Mouse (Mus musculus) kidney, postnatal 0 days (tissue): ENCODE measurements at regions not wholly inside any gene's neighbourhood (a gene's known extent, or its start where the extent isn't known, plus 50 kb on each side); places are given as distances from the start of the nearest gene placed in this dataset.

ENCODE experiments used
- ATAC-seq: fragments of 200-750 bp; cut with Nextera tagmentation; replicated peaks from 2 replicates; pipeline ENCODE4 v1.8.0; 2017; ENCODE audit warnings: low read depth, moderate number of reproducible peaks, moderate TSS enrichment, moderate library complexity; ENCODE audit not compliant: low FRiP score
- DNase-seq: peaks from one replicate; pipeline ENCODE4 v3.0.0-alpha.2; 2016; ENCODE audit warnings: low spot score
- H3K27ac ChIP-seq: fragments of 300-500 bp; sonication (generic); 2 replicates; pipeline ENCODE4 v1.5.1; 2014; ENCODE audit warnings: mild to moderate bottlenecking
- H3K27me3 ChIP-seq: fragments of 300-500 bp; sonication (generic); 2 replicates; pipeline ENCODE4 v1.6.1; 2014; ENCODE audit warnings: low read length, mixed read lengths; ENCODE audit not compliant: insufficient read depth
- H3K36me3 ChIP-seq: fragments of 300-500 bp; sonication (generic); 2 replicates; pipeline ENCODE4 v1.6.1; 2014; ENCODE audit warnings: low read length, mixed read lengths; ENCODE audit not compliant: insufficient read depth
- H3K4me1 ChIP-seq: fragments of 300-500 bp; sonication (generic); replicated peaks from 2 replicates; pipeline ENCODE4 v1.6.1; 2014; ENCODE audit warnings: antibody characterized with exemption, low read length, mixed read lengths; ENCODE audit not compliant: insufficient read depth
- H3K4me2 ChIP-seq: fragments of 300-500 bp; sonication (generic); 2 replicates; pipeline ENCODE4 v1.6.1; 2014; ENCODE audit warnings: mild to moderate bottlenecking, low read length, moderate library complexity, mixed read lengths
- H3K4me3 ChIP-seq: fragments of 300-500 bp; sonication (generic); replicated peaks from 2 replicates; pipeline ENCODE4 v1.5.1; 2014; ENCODE audit warnings: low read depth, low read length
- H3K9ac ChIP-seq: fragments of 300-500 bp; sonication (generic); 2 replicates; pipeline ENCODE4 v1.6.1; 2014; ENCODE audit warnings: low read depth, low read length
- H3K9me3 ChIP-seq: fragments of 300-500 bp; sonication (generic); replicated peaks from 2 replicates; pipeline ENCODE4 v1.6.1; 2016; ENCODE audit warnings: low read length, inconsistent platforms, mixed read lengths
- CTCF ChIP-seq: IDR thresholded peaks from 2 replicates; pipeline ENCODE4 v1.5.1; 2016; ENCODE audit warnings: antibody characterized with exemption, low read depth, mild to moderate bottlenecking, moderate library complexity
- WGBS: fragments of 180-500 bp; shearing (Covaris S2); extraction: QIAGEN DNeasy Blood & Tissue Kit; methylation state at CpG from one replicate; pipeline ENCODE4 v1.1.7; 2014; 5-methylcytosine and 5-hydroxymethylcytosine counted together

DNA sequence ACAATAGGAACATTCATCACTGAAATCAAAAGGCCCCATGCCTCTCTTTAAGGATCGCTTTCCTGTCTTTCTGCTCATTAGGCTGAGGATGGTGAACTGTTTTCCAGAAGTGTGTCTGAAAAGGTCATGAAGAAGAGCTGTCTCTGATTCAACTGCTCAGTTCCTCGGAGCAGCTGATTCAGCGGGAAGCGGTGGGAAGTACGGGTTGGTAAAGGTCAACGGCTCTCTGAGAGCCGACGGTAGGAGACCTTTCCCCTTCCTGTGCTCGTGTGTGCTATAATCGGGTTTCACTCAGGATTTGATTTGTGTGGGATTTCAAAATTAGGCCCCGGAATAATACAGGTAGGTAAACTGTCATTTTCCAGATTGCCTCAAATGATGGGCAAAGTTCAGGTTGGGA lies 210.5 kb downstream of the Kcnrg start:
- Histone ChIP-seq H3K4me2 (no peak overlapping the region), H3K9ac (no peak overlapping the region), H3K4me3 (no peak overlapping the region), H3K27me3 (no peaks in the 10 kb centered on the region), H3K27ac (no peak overlapping the region), H3K4me1 (no peaks in the 10 kb centered on the region), H3K9me3 (no peaks in the 10 kb centered on the region), H3K36me3 (no peaks in the 10 kb centered on the region)
- WGBS: 22% methylated on average over 11 of the region's 11 CpGs
- no peak for TF ChIP-seq CTCF
- ATAC-seq (no peak), DNase-seq (peak; percentile 48)

GRCm38 (mm10) chr14:61818365-61818764 lies 211.1 kb downstream of the Kcnrg start:
- H3K27me3 ChIP-seq: no peaks in the 10 kb centered on the region
- no peaks in the 10 kb centered on the region for H3K9me3 ChIP-seq
- TF ChIP-seq CTCF: no peak
- no peak overlapping the region for H3K4me3 ChIP-seq
- DNase-seq: no peak
- WGBS: 88% methylated on average over 2 of the region's 2 CpGs
- no peak overlapping the region for H3K27ac ChIP-seq
- H3K4me1 ChIP-seq: no peaks in the 10 kb centered on the region
- ATAC-seq: no peak
- no peak overlapping the region for H3K9ac ChIP-seq
- H3K4me2 ChIP-seq: no peak overlapping the region
- H3K36me3 ChIP-seq: no peaks in the 10 kb centered on the region

DNA sequence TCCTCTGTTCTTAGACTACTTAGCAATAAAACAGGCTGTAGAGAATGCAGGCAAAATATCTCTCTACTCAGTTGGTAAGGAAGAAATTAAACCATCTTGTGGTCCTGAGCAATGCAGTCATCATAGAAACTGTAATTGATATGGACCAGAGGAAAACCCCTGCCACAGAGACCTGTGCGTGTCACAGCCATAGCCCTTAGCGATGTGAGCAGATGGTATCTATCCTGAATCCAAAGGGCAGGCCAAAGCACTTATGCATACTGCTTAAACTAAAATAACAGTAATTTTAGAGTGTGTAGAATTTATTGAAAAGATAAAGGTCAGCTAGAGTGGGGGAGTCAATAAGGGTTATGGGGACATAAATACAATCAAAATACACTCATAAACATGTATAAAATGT lies 212.0 kb downstream of the Kcnrg start:
- H3K4me3 ChIP-seq: no peak overlapping the region
- H3K4me2 ChIP-seq: no peak overlapping the region
- ATAC-seq: no peak
- 37% methylated on average over 2 of the region's 2 CpGs for WGBS
- H3K27ac ChIP-seq: no peak overlapping the region
- H3K4me1 ChIP-seq: no peaks in the 10 kb centered on the region
- no peaks in the 10 kb centered on the region for H3K9me3 ChIP-seq
- no peak for TF ChIP-seq CTCF
- DNase-seq: peak; percentile 32
- H3K9ac ChIP-seq: no peak overlapping the region
- H3K36me3 ChIP-seq: no peaks in the 10 kb centered on the region
- no peaks in the 10 kb centered on the region for H3K27me3 ChIP-seq

DNA sequence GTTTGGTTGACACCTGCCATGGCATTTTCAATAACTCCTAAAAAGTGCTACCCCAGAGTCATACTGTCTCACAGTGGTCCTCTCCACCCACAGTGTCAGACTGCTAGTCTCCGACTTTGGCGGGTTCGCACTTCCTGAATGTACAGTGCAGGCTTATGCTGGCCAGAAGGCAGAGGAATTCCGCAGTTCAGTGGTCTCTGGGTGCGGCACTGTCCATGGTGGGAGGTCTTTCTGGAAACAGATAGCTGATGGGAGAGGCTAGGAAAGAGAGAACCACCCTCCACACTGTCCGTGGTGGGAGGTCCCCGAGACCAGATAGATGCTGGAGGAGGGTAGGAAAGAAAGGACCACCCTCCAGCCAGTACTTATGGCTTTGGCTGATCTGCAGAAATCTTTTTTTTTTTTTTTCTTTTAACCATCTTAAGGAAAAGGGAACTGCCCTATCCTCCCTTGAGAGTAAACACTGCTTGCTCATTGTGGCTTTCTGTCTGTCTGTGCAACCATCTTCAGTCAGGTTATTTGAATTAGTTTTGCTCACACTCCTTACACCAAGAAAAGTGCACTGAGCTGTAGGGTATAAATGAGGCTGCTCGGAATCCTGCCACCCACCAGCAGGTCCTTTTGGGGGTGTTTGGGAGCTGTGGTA lies 227.2 kb downstream of the Kcnrg start:
- TF ChIP-seq CTCF: no peak
- ATAC-seq: 0 out of 2 replicates have a peak, but pooled peaks have one; percentile 40
- H3K4me3 ChIP-seq: no peak overlapping the region
- H3K27ac ChIP-seq: no peak overlapping the region
- H3K9me3 ChIP-seq: no peaks in the 10 kb centered on the region
- H3K4me1 ChIP-seq: peaks cover 5% of the 10 kb centered on the region; the same call in 1 of the 2 replicates
- H3K27me3 ChIP-seq: no peaks in the 10 kb centered on the region
- H3K9ac ChIP-seq: no peak overlapping the region
- peak overlapping the region; percentile 32; the same call in 1 of the 2 replicates for H3K4me2 ChIP-seq
- no peaks in the 10 kb centered on the region for H3K36me3 ChIP-seq
- 25% methylated on average over 8 of the region's 8 CpGs for WGBS
- peak; percentile 75 for DNase-seq

- H3K9ac ChIP-seq: no peak overlapping the region
- H3K4me2 ChIP-seq: no peak overlapping the region
- H3K36me3 ChIP-seq: no peaks in the 10 kb centered on the region
- no peaks in the 10 kb centered on the region for H3K27me3 ChIP-seq
- no peak for TF ChIP-seq CTCF
- H3K4me3 ChIP-seq: no peak overlapping the region
- peaks cover 5% of the 10 kb centered on the region; the same call in 1 of the 2 replicates for H3K4me1 ChIP-seq
- ATAC-seq: no peak
- no peaks in the 10 kb centered on the region for H3K9me3 ChIP-seq
- peak; percentile 81 for DNase-seq
- no peak overlapping the region for H3K27ac ChIP-seq
- 28% methylated on average over 6 of the region's 6 CpGs for WGBS
These were observed 228.5 kb downstream of the Kcnrg start for GRCm38 (mm10) chr14:61835729-61836128.

DNA sequence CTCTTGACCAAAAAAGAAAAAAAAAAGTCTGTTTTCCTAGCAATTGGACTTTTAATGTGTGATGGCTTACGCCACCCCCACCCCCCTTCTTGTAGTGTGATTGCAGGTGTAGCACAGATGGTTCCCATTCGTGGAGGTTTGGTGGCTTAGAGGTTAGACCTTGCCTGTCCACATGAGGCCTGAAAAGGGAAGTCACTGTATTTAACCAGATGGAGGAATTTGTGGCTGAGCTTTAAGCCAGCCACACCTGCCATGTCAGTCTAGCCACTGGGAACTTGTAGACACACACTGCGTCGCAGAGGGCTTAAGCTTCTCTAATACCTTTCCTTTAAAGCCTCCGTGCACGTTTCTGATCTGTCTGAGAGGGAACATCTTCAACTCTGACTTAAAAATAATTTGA lies 229.0 kb downstream of the Kcnrg start:
- no peaks in the 10 kb centered on the region for H3K27me3 ChIP-seq
- 51% methylated on average over 6 of the region's 6 CpGs for WGBS
- ATAC-seq (no peak), DNase-seq (peak; percentile 35)
- H3K9me3 ChIP-seq: no peaks in the 10 kb centered on the region
- no peak for TF ChIP-seq CTCF
- no peak overlapping the region for H3K4me2 ChIP-seq
- 0 out of 2 replicates have a peak overlapping the region, but pooled peaks have one; percentile 19 for H3K27ac ChIP-seq
- no peak overlapping the region for H3K9ac ChIP-seq
- H3K4me3 ChIP-seq: no peak overlapping the region
- H3K36me3 ChIP-seq: no peaks in the 10 kb centered on the region
- H3K4me1 ChIP-seq: peaks cover 5% of the 10 kb centered on the region; the same call in 1 of the 2 replicates

DNA sequence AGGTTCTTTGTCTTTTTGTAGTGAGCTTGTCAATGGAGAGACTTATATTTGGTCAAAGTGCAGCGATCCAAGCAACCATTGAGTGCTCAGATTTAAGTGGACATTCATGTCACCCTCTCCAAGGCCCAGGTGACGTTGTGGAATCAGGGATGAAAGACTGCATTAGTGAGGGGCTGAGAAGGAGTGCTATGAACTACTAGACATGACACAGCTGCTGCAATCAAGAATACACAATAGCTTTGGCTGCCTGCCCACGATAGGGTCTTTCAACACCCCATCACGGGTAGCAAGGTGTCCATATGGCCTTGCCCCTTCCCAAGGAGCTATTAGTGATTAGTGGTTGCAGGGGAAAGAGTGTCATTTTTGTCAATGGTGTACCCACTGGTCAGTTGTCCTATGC lies 229.7 kb downstream of the Kcnrg start:
- no peak overlapping the region for H3K9ac ChIP-seq
- ATAC-seq (no peak), DNase-seq (no peak)
- H3K4me3 ChIP-seq: no peak overlapping the region
- H3K4me2 ChIP-seq: no peak overlapping the region
- 71% methylated on average over 4 of the region's 4 CpGs for WGBS
- no peak for TF ChIP-seq CTCF
- H3K9me3 ChIP-seq: no peaks in the 10 kb centered on the region
- H3K4me1 ChIP-seq: peaks cover 5% of the 10 kb centered on the region; the same call in 1 of the 2 replicates
- H3K27ac ChIP-seq: no peak overlapping the region
- H3K36me3 ChIP-seq: no peaks in the 10 kb centered on the region
- no peaks in the 10 kb centered on the region for H3K27me3 ChIP-seq
